ENCODE assay signal across 17 mouse cellular contexts in genomic region chr1:134100928-134101327, GRCm38 (mm10). TPM values are rescaled to one million over a fixed set of nuclear protein-coding genes. Genes with fewer than 3 reads are reported as not detected.
DNase-seq lines count a peak whose midpoint lies in the region; ATAC-seq and TF ChIP-seq lines count a peak whose summit lies in the region.
"Had no signal": no experiment of that assay in that cellular context is flagged by ENCODE, and none has a peak within 500 bp of the region (broad histone marks: within the 10 kb centered on the region; RNA-seq: fewer than 3 reads in every experiment).

No protein-coding gene starts in this region.

- H3K4me3 ChIP-seq in forebrain, embryonic 10.5 days: no peak overlapping the region
- H3K4me3 ChIP-seq in forebrain, embryonic 13.5 days: no peak overlapping the region
- H3K4me3 ChIP-seq in limb, embryonic 14.5 days (replicated peaks; ENCODE audit: low read length): no peak overlapping the region
- H3K4me3 ChIP-seq in limb, embryonic 10.5 days: no peak overlapping the region
- H3K4me3 ChIP-seq in embryonic facial prominence, embryonic 15.5 days (replicated peaks): no peak overlapping the region
- H3K4me3 ChIP-seq: intestine, embryonic 15.5 days had no signal

- no peak for TF ChIP-seq POLR2A in limb, embryonic 14.5 days (IDR thresholded peaks at IDR 0.05; ENCODE audit: borderline replicate concordance, extremely low read depth, insufficient read depth, insufficient read length)

- H3K9ac ChIP-seq in forebrain, embryonic 13.5 days: no peak overlapping the region
- H3K9ac ChIP-seq in limb, embryonic 14.5 days (ENCODE audit: low read depth, low read length, severe bottlenecking): no peak overlapping the region
- H3K9ac ChIP-seq in embryonic facial prominence, embryonic 15.5 days: no peak overlapping the region
- H3K9ac ChIP-seq: intestine, embryonic 15.5 days had no signal

- H3K27me3 ChIP-seq in forebrain, embryonic 10.5 days (ENCODE audit: poor library complexity, severe bottlenecking): no peaks in the 10 kb centered on the region
- H3K27me3 ChIP-seq in forebrain, embryonic 13.5 days: no peaks in the 10 kb centered on the region
- no peaks in the 10 kb centered on the region for H3K27me3 ChIP-seq in limb, embryonic 14.5 days (ENCODE audit: control insufficient read depth, insufficient read depth, low read length)
- peaks cover 9% of the 10 kb centered on the region for H3K27me3 ChIP-seq in limb, embryonic 10.5 days (ENCODE audit: low read depth, poor library complexity, severe bottlenecking)
- no peaks in the 10 kb centered on the region for H3K27me3 ChIP-seq in embryonic facial prominence, embryonic 15.5 days
- H3K27me3 ChIP-seq: intestine, embryonic 15.5 days had no signal

- DNase-seq in forebrain, embryonic 10.5 days (ENCODE audit: extremely low spot score, low spot score): no peak
- peak; percentile 27 for DNase-seq in limb, embryonic 14.5 days (ENCODE audit: low spot score)
- no peak for DNase-seq in limb, embryonic 10.5 days (ENCODE audit: low spot score)
- peak; percentile 57 for DNase-seq in ES-CJ7 (ENCODE audit: low read depth, low spot score)
- DNase-seq in embryo, embryonic 10.5 days (ENCODE audit: low spot score): no peak
- DNase-seq: B cell, adult 2 months; cerebellum, adult 9-10 months; gastrocnemius, postnatal 14 days; kidney, postnatal 10 days; lung, adult 2 months had no signal

- 0 out of 2 replicates have a peak overlapping the region, but pooled peaks have one; percentile 4 for H3K27ac ChIP-seq in forebrain, embryonic 10.5 days
- no peak overlapping the region for H3K27ac ChIP-seq in forebrain, embryonic 13.5 days
- no peak overlapping the region for H3K27ac ChIP-seq in limb, embryonic 14.5 days (replicated peaks; ENCODE audit: low read depth, low read length)
- no peak overlapping the region for H3K27ac ChIP-seq in limb, embryonic 10.5 days
- peak overlapping the region; percentile 96; the same call in 1 of the 2 replicates for H3K27ac ChIP-seq in embryonic facial prominence, embryonic 15.5 days (replicated peaks)
- H3K27ac ChIP-seq: intestine, embryonic 15.5 days had no signal

- H3K9me3 ChIP-seq in forebrain, embryonic 10.5 days: no peaks in the 10 kb centered on the region
- H3K9me3 ChIP-seq in forebrain, embryonic 13.5 days (replicated peaks): no peaks in the 10 kb centered on the region
- no peaks in the 10 kb centered on the region for H3K9me3 ChIP-seq in limb, embryonic 14.5 days (ENCODE audit: control insufficient read depth, low read length)
- H3K9me3 ChIP-seq in limb, embryonic 10.5 days (replicated peaks): no peaks in the 10 kb centered on the region
- H3K9me3 ChIP-seq in embryonic facial prominence, embryonic 15.5 days (replicated peaks): no peaks in the 10 kb centered on the region
- H3K9me3 ChIP-seq: intestine, embryonic 15.5 days had no signal

- peaks cover 57% of the 10 kb centered on the region for H3K4me1 ChIP-seq in forebrain, embryonic 10.5 days
- H3K4me1 ChIP-seq in forebrain, embryonic 13.5 days: peaks cover 47% of the 10 kb centered on the region
- H3K4me1 ChIP-seq in limb, embryonic 14.5 days (ENCODE audit: control insufficient read depth, insufficient read depth, low read length): peaks cover 35% of the 10 kb centered on the region
- peaks cover 20% of the 10 kb centered on the region for H3K4me1 ChIP-seq in limb, embryonic 10.5 days
- H3K4me1 ChIP-seq in embryonic facial prominence, embryonic 15.5 days: peaks cover 66% of the 10 kb centered on the region

- ATAC-seq in forebrain, embryonic 13.5 days: no peak
- no peak for ATAC-seq in limb, embryonic 14.5 days (ENCODE audit: low FRiP score, low read depth)
- no peak for ATAC-seq in embryonic facial prominence, embryonic 15.5 days (ENCODE audit: insufficient number of reproducible peaks, low FRiP score, low TSS enrichment, low read depth)
- ATAC-seq in megakaryocyte, adult 5-6 weeks (ENCODE audit: poor library complexity, severe bottlenecking): no peak
- ATAC-seq: forebrain, embryonic 14.5 days; intestine, embryonic 15.5 days had no signal

- no peak overlapping the region for H3K4me2 ChIP-seq in forebrain, embryonic 13.5 days
- no peak overlapping the region for H3K4me2 ChIP-seq in limb, embryonic 14.5 days (replicated peaks; ENCODE audit: low read depth, low read length, severe bottlenecking)
- no peak overlapping the region for H3K4me2 ChIP-seq in embryonic facial prominence, embryonic 15.5 days (replicated peaks)
- H3K4me2 ChIP-seq: intestine, embryonic 15.5 days had no signal

- 85% methylated on average over 4 of the region's 4 CpGs for WGBS in forebrain, embryonic 10.5 days
- 83% methylated on average over 4 of the region's 4 CpGs for WGBS in forebrain, embryonic 13.5 days
- 66% methylated on average over 4 of the region's 4 CpGs for WGBS in limb, embryonic 14.5 days
- 78% methylated on average over 4 of the region's 4 CpGs for WGBS in limb, embryonic 10.5 days
- WGBS in embryonic facial prominence, embryonic 15.5 days: 58% methylated on average over 4 of the region's 4 CpGs

- H3K36me3 ChIP-seq in forebrain, embryonic 10.5 days (replicated peaks): no peaks in the 10 kb centered on the region
- no peaks in the 10 kb centered on the region for H3K36me3 ChIP-seq in forebrain, embryonic 13.5 days (ENCODE audit: poor library complexity, severe bottlenecking)
- no peaks in the 10 kb centered on the region for H3K36me3 ChIP-seq in limb, embryonic 14.5 days (ENCODE audit: control insufficient read depth, insufficient read depth, low read length)
- no peaks in the 10 kb centered on the region for H3K36me3 ChIP-seq in limb, embryonic 10.5 days
- no peaks in the 10 kb centered on the region for H3K36me3 ChIP-seq in embryonic facial prominence, embryonic 15.5 days
- H3K36me3 ChIP-seq: intestine, embryonic 15.5 days had no signal

RNA-seq across cellular contexts. Expression of gene Chit1, which starts 10.1 kb away (rescaled TPM):
- not detected in 2 replicates for polyA plus RNA-seq in forebrain, embryonic 10.5 days (2016; fragmentation: Nextera tagmentation; extraction: Ambion mirVana)
- polyA plus RNA-seq in forebrain, embryonic 13.5 days (2015; fragmentation: Nextera tagmentation; extraction: Ambion mirVana): 0.17 TPM in 1 of 2 replicates, not detected in the other
- 0.33 TPM in 2 replicates for polyA plus RNA-seq in limb, embryonic 14.5 days (2012; rRNA removed)
- polyA plus RNA-seq in limb, embryonic 14.5 days (2014; fragmentation: Nextera tagmentation; extraction: Ambion mirVana): 0.18 and 0.30 TPM in 2 replicates
- polyA plus RNA-seq in limb, embryonic 10.5 days (2016; fragmentation: Nextera tagmentation; extraction: Ambion mirVana): not detected in 2 replicates
- polyA plus RNA-seq in embryonic facial prominence, embryonic 15.5 days (2015; fragmentation: Nextera tagmentation; extraction: Ambion mirVana): 0.61 and 0.67 TPM in 2 replicates
- total RNA-seq in megakaryocyte, adult 5-6 weeks (2015): 0.16 and 0.83 TPM in 2 replicates
- total RNA-seq in megakaryocyte, adult 5-6 weeks (2017): 0.07 TPM in 1 of 2 replicates, not detected in the other
- total RNA-seq: gastrocnemius, postnatal 14 days; heart, postnatal 36 days; MEL had no signal
- polyA plus RNA-seq: intestine, embryonic 15.5 days had no signal

RNA-seq across cellular contexts. Expression of gene Btg2, which starts 22.0 kb away (rescaled TPM):
- polyA plus RNA-seq in forebrain, embryonic 10.5 days (2016; fragmentation: Nextera tagmentation; extraction: Ambion mirVana): 64.6 and 68.6 TPM in 2 replicates
- polyA plus RNA-seq in forebrain, embryonic 13.5 days (2015; fragmentation: Nextera tagmentation; extraction: Ambion mirVana): 122 and 129 TPM in 2 replicates
- polyA plus RNA-seq in limb, embryonic 14.5 days (2012; rRNA removed): 18.6 TPM in 2 replicates
- 26.2 and 26.4 TPM in 2 replicates for polyA plus RNA-seq in limb, embryonic 14.5 days (2014; fragmentation: Nextera tagmentation; extraction: Ambion mirVana)
- 10.1 and 17.7 TPM in 2 replicates for polyA plus RNA-seq in limb, embryonic 10.5 days (2016; fragmentation: Nextera tagmentation; extraction: Ambion mirVana)
- polyA plus RNA-seq in embryonic facial prominence, embryonic 15.5 days (2015; fragmentation: Nextera tagmentation; extraction: Ambion mirVana): 39.9 and 41.3 TPM in 2 replicates
- total RNA-seq in megakaryocyte, adult 5-6 weeks (2015): 68.9 and 87.3 TPM in 2 replicates
- total RNA-seq in megakaryocyte, adult 5-6 weeks (2017): 175 and 189 TPM in 2 replicates

Comparison
In these comparisons a context has a peak if more than half of its experiments do, and no peak if none do; other contexts are left out.
1. DNase-seq: peak in limb, embryonic 14.5 days (single experiment) and ES-CJ7 (single experiment); none in forebrain, embryonic 10.5 days (single experiment), limb, embryonic 10.5 days (single experiment) and embryo, embryonic 10.5 days (single experiment).
2. H3K27ac ChIP-seq: peak in forebrain, embryonic 10.5 days (single experiment) and embryonic facial prominence, embryonic 15.5 days (single experiment); none in forebrain, embryonic 13.5 days (single experiment), limb, embryonic 14.5 days (single experiment) and limb, embryonic 10.5 days (single experiment).